Mouse (Mus musculus): Measurements from ENCODE around the gene Cfap36.

DNA sequence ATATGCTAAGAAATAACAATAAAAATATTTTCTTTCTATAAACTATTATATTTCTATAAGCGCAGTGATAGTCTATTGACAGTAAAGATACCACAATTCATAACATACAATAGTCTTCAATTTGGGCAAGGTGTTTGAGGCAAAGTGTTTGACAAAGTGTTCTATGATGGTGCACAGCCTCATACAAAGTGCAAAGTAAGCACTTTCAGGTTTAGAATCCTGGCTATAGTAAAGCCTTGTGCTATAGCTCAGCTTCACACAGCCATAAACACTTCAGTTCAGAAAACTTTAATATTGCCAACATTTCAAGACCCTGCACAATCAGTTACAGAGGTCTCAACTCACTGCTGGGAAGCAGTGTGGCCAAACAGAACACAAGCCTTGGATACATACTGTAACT lies 7.9 kb downstream of the Cfap36 start:
- no peak for TF ChIP-seq CTCF (IDR thresholded peaks at IDR 0.05; ENCODE audit: low read depth, low read length)
- no peak for TF ChIP-seq POLR2A (IDR thresholded peaks at IDR 0.05; ENCODE audit: extremely low read depth, insufficient read depth, low read length)

Measured in liver, adult 2 months (tissue).